Mouse (Mus musculus) heart, embryonic 15.5 days (tissue): ENCODE measurements around the gene Fzr1. TPM values are rescaled to one million over a fixed set of nuclear protein-coding genes. Genes with fewer than 3 reads are reported as not detected.

Experiments used
- ATAC-seq: fragments of 200-750 bp; cut with Nextera tagmentation; replicated peaks from 2 replicates; pipeline ENCODE4 v1.8.0; 2017; ENCODE audit warnings: low read depth, moderate TSS enrichment; ENCODE audit not compliant: insufficient number of reproducible peaks, insufficient read depth, low FRiP score
- H3K27ac ChIP-seq: fragments of 300-500 bp; sonication (generic); 2 replicates; pipeline ENCODE4 v1.5.1; 2015; ENCODE audit warnings: mild to moderate bottlenecking, inconsistent platforms
- H3K27me3 ChIP-seq: fragments of 300-500 bp; sonication (generic); 2 replicates; pipeline ENCODE4 v1.6.1; 2015; ENCODE audit warnings: inconsistent platforms
- H3K36me3 ChIP-seq: fragments of 300-500 bp; sonication (generic); 2 replicates; pipeline ENCODE4 v1.6.1; 2015; ENCODE audit warnings: mild to moderate bottlenecking, inconsistent platforms
- H3K4me1 ChIP-seq: fragments of 300-500 bp; sonication (generic); replicated peaks from 2 replicates; pipeline ENCODE4 v1.6.1; 2015; ENCODE audit warnings: inconsistent platforms
- H3K4me2 ChIP-seq: fragments of 300-500 bp; sonication (generic); 2 replicates; pipeline ENCODE4 v1.6.1; 2015; ENCODE audit warnings: inconsistent platforms, mild to moderate bottlenecking, moderate library complexity
- H3K4me3 ChIP-seq: fragments of 300-500 bp; sonication (generic); 2 replicates; pipeline ENCODE4 v1.5.1; 2015; ENCODE audit warnings: mild to moderate bottlenecking, inconsistent platforms
- H3K9ac ChIP-seq: fragments of 300-500 bp; sonication (generic); 2 replicates; pipeline ENCODE4 v1.6.1; 2015; ENCODE audit warnings: mild to moderate bottlenecking, inconsistent platforms
- H3K9me3 ChIP-seq: fragments of 300-500 bp; sonication (generic); replicated peaks from 2 replicates; pipeline ENCODE4 v1.6.1; 2016; ENCODE audit warnings: inconsistent platforms
- WGBS: fragments of 180-500 bp; shearing (Covaris S2); methylation state at CpG from one replicate; pipeline ENCODE4 v1.1.7; 2015; ENCODE audit warnings: mixed read lengths; 5-methylcytosine and 5-hydroxymethylcytosine counted together
- polyA plus RNA-seq: library from polyadenylated mRNA; unstranded; fragments of >200 nt; fragmentation: Nextera tagmentation; extraction: Ambion mirVana; gene quantifications from 2 replicates; pipeline ENCODE4 v1.2.1, GENCODE M21; 2015

The Fzr1 gene
- polyA plus RNA-seq, 1 experiment from 2014 or later: 66.5 TPM

- no peak for ATAC-seq
- Histone ChIP-seq H3K4me2 (peak overlapping the region; percentile 66), H3K9me3 (no peaks in the 10 kb centered on the region), H3K4me1 (peaks cover 43% of the 10 kb centered on the region), H3K27ac (no peak overlapping the region), H3K9ac (no peak overlapping the region), H3K36me3 (peaks cover 49% of the 10 kb centered on the region), H3K4me3 (peak overlapping the region; percentile 80), H3K27me3 (no peaks in the 10 kb centered on the region)
- WGBS: 92% methylated on average over 27 of the region's 27 CpGs
Measured at GRCm38 (mm10) chr10:81322444-81322843, 55.9 kb downstream of the Fzr1 start.

GRCm38 (mm10) chr10:81321436-81321835 lies 56.9 kb downstream of the Fzr1 start:
- peak overlapping the region; percentile 85 for H3K9ac ChIP-seq
- H3K36me3 ChIP-seq: peaks cover 44% of the 10 kb centered on the region
- H3K27me3 ChIP-seq: no peaks in the 10 kb centered on the region
- H3K4me2 ChIP-seq: peak overlapping the region; percentile 66
- WGBS: 3% methylated on average over 20 of the region's 20 CpGs
- no peaks in the 10 kb centered on the region for H3K9me3 ChIP-seq
- peak overlapping the region; percentile 91 for H3K27ac ChIP-seq
- peak overlapping the region; percentile 80 for H3K4me3 ChIP-seq
- H3K4me1 ChIP-seq: peaks cover 48% of the 10 kb centered on the region
- ATAC-seq: no peak

- peak; percentile 92 for ATAC-seq
- Histone ChIP-seq H3K36me3 (peaks cover 43% of the 10 kb centered on the region), H3K4me1 (peaks cover 47% of the 10 kb centered on the region), H3K4me2 (peak within 1 kb of the TSS; percentile 66), H3K27me3 (no peaks in the 10 kb centered on the region), H3K27ac (peak within 1 kb of the TSS; percentile 91), H3K9ac (peak within 1 kb of the TSS; percentile 85), H3K4me3 (peak within 1 kb of the TSS; percentile 80), H3K9me3 (no peaks in the 10 kb centered on the region)
- under 1% methylated on average over 68 of the region's 68 CpGs for WGBS
Measured at GRCm38 (mm10) chr10:81320550-81321347, 57.6 kb downstream of the Fzr1 start, which contains the start of gene Cactin. TSS of gene Cactin (plus strand) at chr10:81321103.

- H3K9ac ChIP-seq: peak overlapping the region; percentile 53
- H3K27me3 ChIP-seq: no peaks in the 10 kb centered on the region
- 1% methylated on average over 38 of the region's 38 CpGs for WGBS
- peaks cover 47% of the 10 kb centered on the region for H3K4me1 ChIP-seq
- peak overlapping the region; percentile 65 for H3K4me2 ChIP-seq
- peak overlapping the region; percentile 91 for H3K27ac ChIP-seq
- peak overlapping the region; percentile 80 for H3K4me3 ChIP-seq
- no peak; the same call in 1 of the 2 replicates for ATAC-seq
- H3K36me3 ChIP-seq: peaks cover 42% of the 10 kb centered on the region
- no peaks in the 10 kb centered on the region for H3K9me3 ChIP-seq
Measured at GRCm38 (mm10) chr10:81319741-81320549, 58.4 kb downstream of the Fzr1 start.

GRCm38 (mm10) chr10:81319330-81319699 lies 59.0 kb downstream of the Fzr1 start:
- Histone ChIP-seq H3K4me1 (peaks cover 47% of the 10 kb centered on the region), H3K4me2 (peak overlapping the region; percentile 65), H3K27me3 (no peaks in the 10 kb centered on the region), H3K27ac (peak overlapping the region; percentile 91), H3K9ac (peak overlapping the region; percentile 53), H3K9me3 (no peaks in the 10 kb centered on the region), H3K36me3 (peaks cover 41% of the 10 kb centered on the region), H3K4me3 (peak overlapping the region; percentile 80)
- WGBS: 37% methylated on average over 8 of the region's 8 CpGs
- ATAC-seq: no peak

GRCm38 (mm10) chr10:81318589-81319329 lies 59.6 kb downstream of the Fzr1 start:
- peak overlapping the region; percentile 65 for H3K4me2 ChIP-seq
- H3K36me3 ChIP-seq: peaks cover 41% of the 10 kb centered on the region
- H3K4me3 ChIP-seq: no peak overlapping the region
- H3K4me1 ChIP-seq: peaks cover 47% of the 10 kb centered on the region
- no peaks in the 10 kb centered on the region for H3K9me3 ChIP-seq
- WGBS: 77% methylated on average over 13 of the region's 13 CpGs
- H3K27ac ChIP-seq: peak overlapping the region; percentile 91; the same call in 1 of the 2 replicates
- peak overlapping the region; percentile 53; the same call in 1 of the 2 replicates for H3K9ac ChIP-seq
- no peaks in the 10 kb centered on the region for H3K27me3 ChIP-seq
- no peak for ATAC-seq

GRCm38 (mm10) chr10:81317273-81317672 lies 61.0 kb downstream of the Fzr1 start:
- no peaks in the 10 kb centered on the region for H3K27me3 ChIP-seq
- WGBS: 22% methylated on average over 20 of the region's 20 CpGs
- H3K36me3 ChIP-seq: peaks cover 40% of the 10 kb centered on the region
- no peak for ATAC-seq
- peak overlapping the region; percentile 29 for H3K4me3 ChIP-seq
- no peaks in the 10 kb centered on the region for H3K9me3 ChIP-seq
- H3K9ac ChIP-seq: peak overlapping the region; percentile 10; the same call in 1 of the 2 replicates
- H3K27ac ChIP-seq: no peak overlapping the region
- peaks cover 44% of the 10 kb centered on the region for H3K4me1 ChIP-seq
- peak overlapping the region; percentile 57 for H3K4me2 ChIP-seq

GRCm38 (mm10) chr10:81316338-81317060 lies 61.8 kb downstream of the Fzr1 start:
- Histone ChIP-seq H3K4me3 (peak overlapping the region; percentile 29), H3K4me1 (peaks cover 37% of the 10 kb centered on the region), H3K9ac (peak overlapping the region; percentile 10; the same call in 1 of the 2 replicates), H3K9me3 (no peaks in the 10 kb centered on the region), H3K36me3 (peaks cover 47% of the 10 kb centered on the region), H3K27ac (no peak overlapping the region), H3K27me3 (no peaks in the 10 kb centered on the region), H3K4me2 (peak overlapping the region; percentile 57)
- WGBS: 49% methylated on average over 16 of the region's 16 CpGs
- no peak for ATAC-seq
